Mouse (Mus musculus) ES-Bruce4 (cell line): ENCODE measurements around the gene Zfp59. TPM values are rescaled to one million over a fixed set of nuclear protein-coding genes. Genes with fewer than 3 reads are reported as not detected.

Experiments used
- H3K27ac ChIP-seq: 2 replicates; pipeline ENCODE4 v1.5.1; 2012; ENCODE audit warnings: low read length, inconsistent platforms; ENCODE audit not compliant: insufficient read depth
- H3K27me3 ChIP-seq: 2 replicates; pipeline ENCODE4 v1.6.1; 2012; ENCODE audit warnings: mild to moderate bottlenecking, low read length, inconsistent platforms; ENCODE audit not compliant: control insufficient read depth, poor library complexity, insufficient read depth, severe bottlenecking
- H3K36me3 ChIP-seq: 2 replicates; pipeline ENCODE4 v1.6.1; 2012; ENCODE audit warnings: inconsistent platforms, mild to moderate bottlenecking, low read length, moderate library complexity; ENCODE audit not compliant: control insufficient read depth, poor library complexity, insufficient read depth, severe bottlenecking
- H3K4me1 ChIP-seq: one replicate; pipeline ENCODE4 v1.8.1; 2011; ENCODE audit warnings: low read length; ENCODE audit not compliant: control insufficient read depth, insufficient read depth
- H3K4me3 ChIP-seq: 2 replicates; pipeline ENCODE4 v1.5.1; 2011; ENCODE audit warnings: low read depth, mild to moderate bottlenecking, low read length
- H3K9ac ChIP-seq: 2 replicates; pipeline ENCODE4 v1.6.1; 2012; ENCODE audit warnings: low read depth, mild to moderate bottlenecking, inconsistent platforms; ENCODE audit not compliant: poor library complexity, severe bottlenecking
- H3K9me3 ChIP-seq: replicated peaks from 2 replicates; pipeline ENCODE4 v1.6.1; 2012; ENCODE audit warnings: mild to moderate bottlenecking, low read length, inconsistent platforms; ENCODE audit not compliant: control insufficient read depth, poor library complexity, insufficient read depth, severe bottlenecking
- CTCF ChIP-seq: IDR thresholded peaks from one replicate; pipeline ENCODE4 v1.8.1; 2011; ENCODE audit warnings: low read depth, low read length
- EP300 ChIP-seq: IDR thresholded peaks from 2 replicates; pipeline ENCODE4 v1.6.1; 2011; ENCODE audit warnings: low read depth, low read length; ENCODE audit not compliant: insufficient read depth
- POLR2A ChIP-seq: IDR thresholded peaks from one replicate; pipeline ENCODE4 v1.8.1; 2011; ENCODE audit warnings: low read length; ENCODE audit not compliant: insufficient read depth
- polyA plus RNA-seq: library from polyadenylated mRNA; stranded (reverse); fragments of >200 nt; gene quantifications from 2 replicates; pipeline ENCODE4 v1.2.4, GENCODE M21; 2011; ENCODE audit warnings: low read depth; ENCODE audit not compliant: missing spikeins, insufficient read depth, insufficient read length

Gene Zfp59
- polyA plus RNA-seq, 1 experiment, result 7.7 TPM

GRCm38 (mm10) chr7:27822611-27823010 lies 15.8 kb upstream of the Zfp59 start:
- no peak overlapping the region for H3K4me3 ChIP-seq
- no peak overlapping the region for H3K27ac ChIP-seq
- H3K9ac ChIP-seq, result no peak overlapping the region
- H3K27me3 ChIP-seq, result no peaks in the 10 kb centered on the region
- no peaks in the 10 kb centered on the region for H3K4me1 ChIP-seq
- no peak for TF ChIP-seq EP300
- TF ChIP-seq POLR2A, result no peak
- TF ChIP-seq CTCF, result no peak
- peaks cover 2% of the 10 kb centered on the region for H3K36me3 ChIP-seq
- H3K9me3 ChIP-seq, result no peaks in the 10 kb centered on the region

- Histone ChIP-seq H3K27me3 (no peaks in the 10 kb centered on the region; the same call in 1 of the 2 replicates), H3K36me3 (no peaks in the 10 kb centered on the region), H3K9ac (no peak overlapping the region), H3K27ac (no peak overlapping the region), H3K9me3 (no peaks in the 10 kb centered on the region), H3K4me3 (no peak overlapping the region), H3K4me1 (no peaks in the 10 kb centered on the region)
- TF ChIP-seq CTCF (no peak), EP300 (no peak), POLR2A (no peak)
Measured at GRCm38 (mm10) chr7:27834131-27834530, 4.3 kb upstream of the Zfp59 start.

- no peaks in the 10 kb centered on the region for H3K36me3 ChIP-seq
- H3K9me3 ChIP-seq, result no peaks in the 10 kb centered on the region
- H3K4me1 ChIP-seq, result peaks cover 4% of the 10 kb centered on the region
- H3K27ac ChIP-seq, result 0 out of 2 replicates have a peak overlapping the region, but pooled peaks have one; percentile 49
- peak overlapping the region; percentile 58 for H3K9ac ChIP-seq
- H3K4me3 ChIP-seq, result peak overlapping the region; percentile 77; the same call in 1 of the 2 replicates
- no peaks in the 10 kb centered on the region for H3K27me3 ChIP-seq
- no peak for TF ChIP-seq EP300
- TF ChIP-seq CTCF, result no peak
- no peak for TF ChIP-seq POLR2A
Measured at GRCm38 (mm10) chr7:27837896-27838295, 511 bp upstream of the Zfp59 start.

DNA sequence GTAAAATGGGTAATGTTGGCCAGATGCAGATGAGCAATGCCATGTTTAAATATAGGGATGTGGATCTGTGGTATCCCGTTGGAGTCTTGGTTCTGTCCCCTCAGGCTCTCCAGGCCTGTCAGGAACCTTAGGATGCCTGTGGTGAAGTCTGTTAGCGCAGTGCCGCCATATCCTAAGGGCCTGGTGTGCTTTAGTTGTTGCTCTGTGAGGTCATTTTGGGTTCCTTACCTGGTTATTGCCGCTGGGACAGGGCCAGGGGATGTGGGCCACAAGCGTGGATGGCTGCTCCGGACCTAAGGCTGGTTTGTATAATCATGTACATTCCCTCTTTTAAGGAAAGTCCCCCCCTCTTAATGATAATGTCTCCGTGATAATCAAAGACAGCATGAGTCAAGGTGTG lies 1.2 kb downstream of the Zfp59 start:
- Histone ChIP-seq H3K4me3 (peak overlapping the region; percentile 40), H3K36me3 (peaks cover 6% of the 10 kb centered on the region), H3K9me3 (no peaks in the 10 kb centered on the region), H3K9ac (peak overlapping the region; percentile 58), H3K4me1 (peaks cover 4% of the 10 kb centered on the region), H3K27me3 (no peaks in the 10 kb centered on the region), H3K27ac (peak overlapping the region; percentile 78)
- no peak for TF ChIP-seq CTCF
- no peak for TF ChIP-seq EP300
- TF ChIP-seq POLR2A, result no peak

DNA sequence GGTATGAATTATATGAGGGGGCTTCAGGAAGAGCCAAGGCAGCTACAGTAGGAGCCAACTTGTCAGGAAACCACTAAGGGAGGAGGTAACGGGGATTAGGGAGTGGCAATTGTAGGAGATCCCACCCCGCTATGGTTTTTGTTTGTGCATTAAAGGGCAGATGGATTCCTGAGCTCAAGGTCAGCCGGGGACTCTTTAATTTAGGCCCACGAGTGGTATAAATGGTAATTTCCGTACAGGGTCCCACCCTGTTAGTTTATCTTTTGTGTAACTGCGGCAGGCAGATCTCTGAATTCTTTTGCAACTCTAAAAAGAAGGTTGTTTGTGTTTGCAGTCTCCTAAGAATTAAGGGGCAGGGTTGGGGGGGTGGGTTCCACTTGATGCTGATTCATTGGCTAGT lies 1.7 kb downstream of the Zfp59 start:
- H3K36me3 ChIP-seq, result peaks cover 11% of the 10 kb centered on the region
- peak overlapping the region; percentile 58 for H3K9ac ChIP-seq
- H3K4me3 ChIP-seq, result no peak overlapping the region
- no peaks in the 10 kb centered on the region for H3K27me3 ChIP-seq
- H3K4me1 ChIP-seq, result peaks cover 4% of the 10 kb centered on the region
- H3K9me3 ChIP-seq, result no peaks in the 10 kb centered on the region
- peak overlapping the region; percentile 78 for H3K27ac ChIP-seq
- TF ChIP-seq CTCF, result no peak
- no peak for TF ChIP-seq POLR2A
- no peak for TF ChIP-seq EP300

- TF ChIP-seq CTCF (no peak), POLR2A (no peak), EP300 (no peak)
- H3K27me3 ChIP-seq, result no peaks in the 10 kb centered on the region
- H3K4me3 ChIP-seq, result no peak within 1 kb of the TSS
- no peak within 1 kb of the TSS for H3K9ac ChIP-seq
- no peak within 1 kb of the TSS for H3K27ac ChIP-seq
- H3K4me1 ChIP-seq, result no peaks in the 10 kb centered on the region
- 0 out of 2 replicates have a peak, but pooled peaks cover 3% of the 10 kb centered on the region for H3K9me3 ChIP-seq
- peaks cover 3% of the 10 kb centered on the region for H3K36me3 ChIP-seq
Measured at GRCm38 (mm10) chr7:27857227-27857626, 18.8 kb downstream of the Zfp59 start, which contains the start of gene Zfp607a. Zfp607a (plus strand) TSS chr7:27857527.
